Mouse (Mus musculus) forebrain, embryonic 16.5 days (tissue): ENCODE measurements around the gene Tmem100. TPM values are rescaled to one million over a fixed set of nuclear protein-coding genes. Genes with fewer than 3 reads are reported as not detected.

Experiments
- ATAC-seq: fragments of 200-750 bp; cut with Nextera tagmentation; 2 replicates; pipeline ENCODE4 v1.8.0; 2017; ENCODE audit warnings: mild to moderate bottlenecking, moderate library complexity
- H3K27ac ChIP-seq: fragments of 300-500 bp; sonication (generic); 2 replicates; pipeline ENCODE4 v1.5.1; 2014; ENCODE audit warnings: low read length, control low read depth
- H3K27me3 ChIP-seq: fragments of 300-500 bp; sonication (generic); replicated peaks from 2 replicates; pipeline ENCODE4 v1.6.1; 2014; ENCODE audit warnings: low read length; ENCODE audit not compliant: control insufficient read depth, insufficient read depth
- H3K36me3 ChIP-seq: fragments of 300-500 bp; sonication (generic); 2 replicates; pipeline ENCODE4 v1.6.1; 2014; ENCODE audit not compliant: control insufficient read depth, insufficient read depth
- H3K4me1 ChIP-seq: fragments of 300-500 bp; sonication (generic); replicated peaks from 2 replicates; pipeline ENCODE4 v1.6.1; 2014; ENCODE audit warnings: low read length; ENCODE audit not compliant: control insufficient read depth, insufficient read depth
- H3K4me2 ChIP-seq: fragments of 300-500 bp; sonication (generic); 2 replicates; pipeline ENCODE4 v1.6.1; 2014; ENCODE audit warnings: mild to moderate bottlenecking, low read length, control low read depth
- H3K4me3 ChIP-seq: fragments of 300-500 bp; sonication (generic); replicated peaks from 2 replicates; pipeline ENCODE4 v1.5.1; 2014; ENCODE audit warnings: mild to moderate bottlenecking, low read length, control low read depth
- H3K9ac ChIP-seq: fragments of 300-500 bp; sonication (generic); replicated peaks from 2 replicates; pipeline ENCODE4 v1.6.1; 2014; ENCODE audit warnings: low read depth, low read length, control low read depth
- H3K9me3 ChIP-seq: fragments of 300-500 bp; sonication (generic); 2 replicates; pipeline ENCODE4 v1.6.1; 2016; ENCODE audit warnings: low read length; ENCODE audit not compliant: control insufficient read depth
- WGBS: fragments of 180-500 bp; shearing (Covaris S2); extraction: QIAGEN DNeasy Blood & Tissue Kit; methylation state at CpG from one replicate; pipeline ENCODE4 v1.1.7; 2014; 5-methylcytosine and 5-hydroxymethylcytosine counted together
- polyA plus RNA-seq: library from polyadenylated mRNA; unstranded; fragments of >200 nt; fragmentation: Nextera tagmentation; extraction: Ambion mirVana; gene quantifications from 2 replicates; pipeline ENCODE4 v1.2.1, GENCODE M21; 2015

The Tmem100 gene
- polyA plus RNA-seq, 1 experiment from 2014 or later: 5.0 TPM

GRCm38 (mm10) chr11:89996406-89996805 is 33.7 kb upstream of the Tmem100 start:
- ATAC-seq: no peak
- H3K9ac ChIP-seq: no peak overlapping the region
- no peaks in the 10 kb centered on the region for H3K9me3 ChIP-seq
- H3K4me1 ChIP-seq: no peaks in the 10 kb centered on the region
- no peaks in the 10 kb centered on the region for H3K36me3 ChIP-seq
- H3K27ac ChIP-seq: no peak overlapping the region
- no peak overlapping the region for H3K4me2 ChIP-seq
- no peaks in the 10 kb centered on the region for H3K27me3 ChIP-seq
- H3K4me3 ChIP-seq: no peak overlapping the region
- 88% methylated on average over 4 of the region's 4 CpGs for WGBS

- Histone ChIP-seq H3K27me3 (no peaks in the 10 kb centered on the region), H3K4me3 (no peak overlapping the region), H3K4me1 (no peaks in the 10 kb centered on the region), H3K36me3 (no peaks in the 10 kb centered on the region), H3K27ac (no peak overlapping the region), H3K4me2 (no peak overlapping the region), H3K9me3 (no peaks in the 10 kb centered on the region), H3K9ac (no peak overlapping the region)
- 96% methylated on average over 7 of the region's 7 CpGs for WGBS
- no peak for ATAC-seq
Observed at GRCm38 (mm10) chr11:89996856-89997255, 33.3 kb upstream of the Tmem100 start.

GRCm38 (mm10) chr11:89998996-89999770 is 31.0 kb upstream of the Tmem100 start:
- H3K27ac ChIP-seq: no peak overlapping the region
- H3K4me1 ChIP-seq: peaks cover 5% of the 10 kb centered on the region
- no peak overlapping the region for H3K4me3 ChIP-seq
- H3K27me3 ChIP-seq: no peaks in the 10 kb centered on the region
- no peaks in the 10 kb centered on the region for H3K9me3 ChIP-seq
- no peaks in the 10 kb centered on the region for H3K36me3 ChIP-seq
- H3K4me2 ChIP-seq: no peak overlapping the region
- 93% methylated on average over 18 of the region's 18 CpGs for WGBS
- H3K9ac ChIP-seq: no peak overlapping the region
- no peak for ATAC-seq

GRCm38 (mm10) chr11:90000666-90001065 is 29.5 kb upstream of the Tmem100 start:
- no peak overlapping the region for H3K27ac ChIP-seq
- H3K27me3 ChIP-seq: no peaks in the 10 kb centered on the region
- H3K9ac ChIP-seq: no peak overlapping the region
- no peak overlapping the region for H3K4me2 ChIP-seq
- H3K36me3 ChIP-seq: no peaks in the 10 kb centered on the region
- no peak for ATAC-seq
- WGBS: 94% methylated on average over 4 of the region's 4 CpGs
- peaks cover 5% of the 10 kb centered on the region for H3K4me1 ChIP-seq
- no peaks in the 10 kb centered on the region for H3K9me3 ChIP-seq
- H3K4me3 ChIP-seq: no peak overlapping the region

- ATAC-seq: no peak
- Histone ChIP-seq H3K4me1 (peaks cover 5% of the 10 kb centered on the region), H3K4me2 (no peak overlapping the region), H3K36me3 (no peaks in the 10 kb centered on the region), H3K9ac (no peak overlapping the region), H3K27ac (no peak overlapping the region), H3K9me3 (no peaks in the 10 kb centered on the region), H3K27me3 (no peaks in the 10 kb centered on the region), H3K4me3 (no peak overlapping the region)
- WGBS: 89% methylated on average over 10 of the region's 10 CpGs
Observed at GRCm38 (mm10) chr11:90001396-90002230, 28.5 kb upstream of the Tmem100 start.

GRCm38 (mm10) chr11:90002231-90002986 is 27.7 kb upstream of the Tmem100 start, which contains the start of gene Pctp:
TSS of gene Pctp (minus strand) at chr11:90002894.
- Histone ChIP-seq H3K4me1 (peaks cover 5% of the 10 kb centered on the region), H3K4me2 (peak within 1 kb of the TSS; percentile 72), H3K36me3 (no peaks in the 10 kb centered on the region), H3K27ac (no peak within 1 kb of the TSS), H3K4me3 (peak within 1 kb of the TSS; percentile 49), H3K27me3 (no peaks in the 10 kb centered on the region), H3K9ac (peak within 1 kb of the TSS; percentile 55), H3K9me3 (no peaks in the 10 kb centered on the region)
- 12% methylated on average over 35 of the region's 35 CpGs for WGBS
- peak; percentile 67 for ATAC-seq

- Histone ChIP-seq H3K9ac (peak overlapping the region; percentile 55; the same call in 1 of the 2 replicates), H3K36me3 (no peaks in the 10 kb centered on the region), H3K4me1 (peaks cover 5% of the 10 kb centered on the region), H3K4me2 (peak overlapping the region; percentile 72), H3K27me3 (no peaks in the 10 kb centered on the region), H3K27ac (no peak overlapping the region), H3K9me3 (no peaks in the 10 kb centered on the region), H3K4me3 (peak overlapping the region; percentile 49)
- WGBS: 10% methylated on average over 8 of the region's 8 CpGs
- ATAC-seq: no peak
Observed at GRCm38 (mm10) chr11:90002987-90003348, 27.2 kb upstream of the Tmem100 start.

GRCm38 (mm10) chr11:90003386-90003785 is 26.8 kb upstream of the Tmem100 start:
- H3K4me1 ChIP-seq: peaks cover 5% of the 10 kb centered on the region
- no peak overlapping the region for H3K9ac ChIP-seq
- H3K4me2 ChIP-seq: no peak overlapping the region
- 88% methylated on average over 4 of the region's 4 CpGs for WGBS
- H3K27ac ChIP-seq: no peak overlapping the region
- H3K9me3 ChIP-seq: no peaks in the 10 kb centered on the region
- no peaks in the 10 kb centered on the region for H3K36me3 ChIP-seq
- H3K4me3 ChIP-seq: no peak overlapping the region
- no peaks in the 10 kb centered on the region for H3K27me3 ChIP-seq
- ATAC-seq: no peak

- Histone ChIP-seq H3K27ac (no peak overlapping the region), H3K4me1 (peaks cover 5% of the 10 kb centered on the region), H3K4me2 (no peak overlapping the region), H3K4me3 (no peak overlapping the region), H3K9ac (no peak overlapping the region), H3K36me3 (no peaks in the 10 kb centered on the region), H3K9me3 (no peaks in the 10 kb centered on the region), H3K27me3 (no peaks in the 10 kb centered on the region)
- no peak for ATAC-seq
- 87% methylated on average over 4 of the region's 4 CpGs for WGBS
Observed at GRCm38 (mm10) chr11:90006111-90006510, 24.0 kb upstream of the Tmem100 start.
